Mouse (Mus musculus): ENCODE measurements at regions not wholly inside any gene's neighbourhood (a gene's known extent, or its start where the extent isn't known, plus 50 kb on each side); places are given as distances from the start of the nearest gene placed in this dataset.
A peak's percentile ranks its signal among the peaks of the same experiment; 100 is the strongest.

GRCm38 (mm10) chr2:48612251-48612650 lies 201.7 kb upstream of the Acvr2a start:
- no peaks in the 10 kb centered on the region for H3K9me3 ChIP-seq (replicated peaks)
- H3K4me3 ChIP-seq (replicated peaks): no peak overlapping the region
- H3K4me2 ChIP-seq: no peak overlapping the region
- ATAC-seq (replicated peaks; ENCODE audit: low FRiP score): no peak
- H3K27ac ChIP-seq: no peak overlapping the region
- no peaks in the 10 kb centered on the region for H3K4me1 ChIP-seq
- H3K9ac ChIP-seq: no peak overlapping the region
- H3K27me3 ChIP-seq: no peaks in the 10 kb centered on the region
- H3K36me3 ChIP-seq: no peaks in the 10 kb centered on the region
- 82% methylated on average over 3 of the region's 3 CpGs for WGBS

- Histone ChIP-seq H3K9ac (no peak overlapping the region), H3K4me2 (no peak overlapping the region), H3K36me3 (no peaks in the 10 kb centered on the region), H3K4me3 (replicated peaks) (no peak overlapping the region), H3K27me3 (no peaks in the 10 kb centered on the region), H3K9me3 (replicated peaks) (no peaks in the 10 kb centered on the region), H3K4me1 (peaks cover 4% of the 10 kb centered on the region; the same call in 1 of the 2 replicates), H3K27ac (no peak overlapping the region)
- WGBS: 27% methylated on average over 3 of the region's 3 CpGs
- no peak for ATAC-seq (replicated peaks; ENCODE audit: low FRiP score)
Observed at GRCm38 (mm10) chr2:48617141-48617699, 196.7 kb upstream of the Acvr2a start.

GRCm38 (mm10) chr2:48619042-48619441 lies 194.9 kb upstream of the Acvr2a start:
- ATAC-seq (replicated peaks; ENCODE audit: low FRiP score): peak; percentile 88
- WGBS: 19% methylated on average over 5 of the region's 5 CpGs

GRCm38 (mm10) chr2:48620815-48621214 lies 193.1 kb upstream of the Acvr2a start:
- ATAC-seq (replicated peaks; ENCODE audit: low FRiP score): no peak
- 56% methylated on average over 3 of the region's 3 CpGs for WGBS
- H3K9me3 ChIP-seq (replicated peaks): no peaks in the 10 kb centered on the region

More at GRCm38 (mm10) chr2:48619042-48619441, 194.9 kb upstream of the Acvr2a start:
- H3K27ac ChIP-seq: no peak overlapping the region
- H3K9ac ChIP-seq: no peak overlapping the region
- no peaks in the 10 kb centered on the region for H3K36me3 ChIP-seq
- H3K4me1 ChIP-seq: peaks cover 6% of the 10 kb centered on the region; the same call in 1 of the 2 replicates
- H3K4me3 ChIP-seq (replicated peaks): no peak overlapping the region
- no peak overlapping the region for H3K4me2 ChIP-seq
- H3K27me3 ChIP-seq: no peaks in the 10 kb centered on the region
- H3K9me3 ChIP-seq (replicated peaks): no peaks in the 10 kb centered on the region

GRCm38 (mm10) chr2:48622316-48622715 lies 191.6 kb upstream of the Acvr2a start:
- Histone ChIP-seq H3K9ac (no peak overlapping the region), H3K4me3 (replicated peaks) (no peak overlapping the region), H3K27ac (no peak overlapping the region), H3K4me2 (no peak overlapping the region), H3K27me3 (no peaks in the 10 kb centered on the region), H3K36me3 (no peaks in the 10 kb centered on the region), H3K4me1 (peaks cover 11% of the 10 kb centered on the region; the same call in 1 of the 2 replicates), H3K9me3 (replicated peaks) (no peaks in the 10 kb centered on the region)
- no peak for ATAC-seq (replicated peaks; ENCODE audit: low FRiP score)
- WGBS: 89% methylated on average over 1 of the region's 1 CpGs

More at GRCm38 (mm10) chr2:48620815-48621214, 193.1 kb upstream of the Acvr2a start:
- no peak overlapping the region for H3K4me2 ChIP-seq
- no peak overlapping the region for H3K9ac ChIP-seq
- peaks cover 11% of the 10 kb centered on the region; the same call in 1 of the 2 replicates for H3K4me1 ChIP-seq
- no peak overlapping the region for H3K27ac ChIP-seq
- no peaks in the 10 kb centered on the region for H3K36me3 ChIP-seq
- no peaks in the 10 kb centered on the region for H3K27me3 ChIP-seq
- no peak overlapping the region for H3K4me3 ChIP-seq (replicated peaks)

- peak; percentile 56; the same call in 1 of the 2 replicates for ATAC-seq (replicated peaks; ENCODE audit: low FRiP score)
- no peak overlapping the region for H3K27ac ChIP-seq
Observed at GRCm38 (mm10) chr2:48624040-48624439, 189.9 kb upstream of the Acvr2a start.

GRCm38 (mm10) chr2:48624461-48624860 lies 189.4 kb upstream of the Acvr2a start:
- no peaks in the 10 kb centered on the region for H3K9me3 ChIP-seq (replicated peaks)
- 61% methylated on average over 2 of the region's 2 CpGs for WGBS
- H3K4me2 ChIP-seq: no peak overlapping the region
- H3K9ac ChIP-seq: no peak overlapping the region
- no peaks in the 10 kb centered on the region for H3K27me3 ChIP-seq
- no peak for ATAC-seq (replicated peaks; ENCODE audit: low FRiP score)
- 0 out of 2 replicates have a peak overlapping the region, but pooled peaks have one; percentile 4 for H3K27ac ChIP-seq
- H3K36me3 ChIP-seq: no peaks in the 10 kb centered on the region
- H3K4me3 ChIP-seq (replicated peaks): no peak overlapping the region
- 0 out of 2 replicates have a peak, but pooled peaks cover 7% of the 10 kb centered on the region for H3K4me1 ChIP-seq

More at GRCm38 (mm10) chr2:48624040-48624439, 189.9 kb upstream of the Acvr2a start:
- H3K4me3 ChIP-seq (replicated peaks): no peak overlapping the region
- no peak overlapping the region for H3K9ac ChIP-seq
- 62% methylated on average over 6 of the region's 6 CpGs for WGBS
- H3K36me3 ChIP-seq: no peaks in the 10 kb centered on the region
- H3K4me2 ChIP-seq: no peak overlapping the region
- no peaks in the 10 kb centered on the region for H3K27me3 ChIP-seq
- H3K9me3 ChIP-seq (replicated peaks): no peaks in the 10 kb centered on the region
- H3K4me1 ChIP-seq: peaks cover 10% of the 10 kb centered on the region; the same call in 1 of the 2 replicates

GRCm38 (mm10) chr2:48627011-48627410 lies 186.9 kb upstream of the Acvr2a start:
- H3K9me3 ChIP-seq (replicated peaks): no peaks in the 10 kb centered on the region
- H3K27ac ChIP-seq: no peak overlapping the region
- H3K4me2 ChIP-seq: no peak overlapping the region
- WGBS: 52% methylated on average over 4 of the region's 4 CpGs
- H3K4me1 ChIP-seq: 0 out of 2 replicates have a peak, but pooled peaks cover 7% of the 10 kb centered on the region
- no peaks in the 10 kb centered on the region for H3K36me3 ChIP-seq
- H3K27me3 ChIP-seq: no peaks in the 10 kb centered on the region
- no peak for ATAC-seq (replicated peaks; ENCODE audit: low FRiP score)
- no peak overlapping the region for H3K4me3 ChIP-seq (replicated peaks)
- H3K9ac ChIP-seq: no peak overlapping the region

- no peak overlapping the region for H3K4me2 ChIP-seq
- 0 out of 2 replicates have a peak, but pooled peaks cover 4% of the 10 kb centered on the region for H3K4me1 ChIP-seq
- H3K27me3 ChIP-seq: no peaks in the 10 kb centered on the region
- no peak for ATAC-seq (replicated peaks; ENCODE audit: low FRiP score)
- no peaks in the 10 kb centered on the region for H3K9me3 ChIP-seq (replicated peaks)
- no peak overlapping the region for H3K4me3 ChIP-seq (replicated peaks)
- no peaks in the 10 kb centered on the region for H3K36me3 ChIP-seq
- 76% methylated on average over 9 of the region's 9 CpGs for WGBS
- no peak overlapping the region for H3K9ac ChIP-seq
- no peak overlapping the region for H3K27ac ChIP-seq
Observed at GRCm38 (mm10) chr2:48629106-48630050, 184.5 kb upstream of the Acvr2a start.

GRCm38 (mm10) chr2:48634456-48635174 lies 179.3 kb upstream of the Acvr2a start:
- H3K9ac ChIP-seq: no peak overlapping the region
- ATAC-seq (replicated peaks; ENCODE audit: low FRiP score): peak; percentile 93

GRCm38 (mm10) chr2:48636108-48636507 lies 177.8 kb upstream of the Acvr2a start:
- no peak overlapping the region for H3K27ac ChIP-seq
- no peaks in the 10 kb centered on the region for H3K36me3 ChIP-seq
- WGBS: 37% methylated on average over 2 of the region's 2 CpGs
- 0 out of 2 replicates have a peak, but pooled peaks cover 4% of the 10 kb centered on the region for H3K4me1 ChIP-seq
- H3K27me3 ChIP-seq: no peaks in the 10 kb centered on the region
- H3K9me3 ChIP-seq (replicated peaks): no peaks in the 10 kb centered on the region
- H3K9ac ChIP-seq: no peak overlapping the region
- H3K4me2 ChIP-seq: no peak overlapping the region
- ATAC-seq (replicated peaks; ENCODE audit: low FRiP score): no peak
- H3K4me3 ChIP-seq (replicated peaks): no peak overlapping the region

More at GRCm38 (mm10) chr2:48634456-48635174, 179.3 kb upstream of the Acvr2a start:
- no peaks in the 10 kb centered on the region for H3K27me3 ChIP-seq
- no peaks in the 10 kb centered on the region for H3K9me3 ChIP-seq (replicated peaks)
- H3K4me1 ChIP-seq: 0 out of 2 replicates have a peak, but pooled peaks cover 4% of the 10 kb centered on the region
- no peak overlapping the region for H3K4me2 ChIP-seq
- 48% methylated on average over 10 of the region's 10 CpGs for WGBS
- H3K27ac ChIP-seq: no peak overlapping the region
- H3K36me3 ChIP-seq: no peaks in the 10 kb centered on the region
- no peak overlapping the region for H3K4me3 ChIP-seq (replicated peaks)

Measured in kidney, embryonic 15.5 days (tissue).